Mouse (Mus musculus): Measurements from ENCODE around the gene Sbno2.

Sbno2 gene

DNA sequence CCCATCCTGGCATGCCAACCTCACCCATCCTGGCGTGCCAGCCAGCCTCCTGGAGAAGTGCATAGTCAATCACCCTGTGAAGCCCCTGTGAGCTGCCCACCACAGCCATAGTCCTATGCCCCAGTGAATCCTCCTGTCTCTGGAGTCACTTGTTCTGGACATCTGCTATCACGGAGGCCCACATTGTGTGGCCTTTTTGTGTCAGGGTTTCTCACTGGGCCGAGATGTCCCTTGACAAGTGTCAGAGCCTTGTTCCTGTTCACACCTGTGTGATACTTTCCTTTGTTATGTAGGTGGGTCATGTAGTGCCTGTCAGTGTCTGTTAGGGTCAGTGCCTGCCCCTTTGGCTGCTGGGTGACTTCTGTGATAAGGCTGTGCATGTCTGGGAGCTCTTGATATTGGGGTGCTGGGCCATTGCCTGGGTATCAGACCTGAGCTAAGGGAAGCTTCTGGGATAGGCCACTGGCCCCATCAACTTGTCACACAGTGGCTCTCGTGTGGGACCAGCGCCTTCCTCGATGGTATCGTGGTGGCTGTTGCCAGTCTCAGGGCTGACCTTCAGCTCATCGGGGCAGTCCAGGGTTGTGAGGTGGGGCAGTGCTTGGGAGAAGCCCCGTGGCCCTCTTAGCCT, 18.7 kb upstream of the Sbno2 start:
- no peak for DNase-seq (ENCODE audit: low read depth)

- no peak for DNase-seq (ENCODE audit: low read depth)
Measured at GRCm38 (mm10) chr10:80121639-80122038, 16.3 kb upstream of the Sbno2 start.

DNA sequence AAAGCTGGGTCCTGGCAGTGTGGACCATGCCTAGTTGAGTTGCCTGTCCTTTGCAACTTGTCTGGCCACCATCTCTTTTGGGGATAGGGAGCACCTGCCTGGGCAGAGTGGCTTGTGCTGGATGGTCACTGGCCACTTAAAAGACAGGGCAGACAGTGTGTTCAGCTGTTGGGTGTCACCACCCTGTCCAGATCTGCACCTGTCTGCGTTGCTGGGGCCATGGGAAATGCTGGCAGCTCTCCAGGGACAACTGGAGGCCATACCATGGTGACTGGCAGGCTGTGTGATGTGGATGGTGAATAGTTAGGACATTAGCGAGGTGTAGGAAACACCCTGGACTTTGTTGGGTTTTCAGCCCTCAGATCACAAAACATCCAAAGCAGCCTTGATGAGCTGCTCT, 14.8 kb upstream of the Sbno2 start:
- no peak for DNase-seq (ENCODE audit: low read depth)

GRCm38 (mm10) chr10:80118552-80118951, 13.2 kb upstream of the Sbno2 start:
- no peak for DNase-seq (ENCODE audit: low read depth)

DNA sequence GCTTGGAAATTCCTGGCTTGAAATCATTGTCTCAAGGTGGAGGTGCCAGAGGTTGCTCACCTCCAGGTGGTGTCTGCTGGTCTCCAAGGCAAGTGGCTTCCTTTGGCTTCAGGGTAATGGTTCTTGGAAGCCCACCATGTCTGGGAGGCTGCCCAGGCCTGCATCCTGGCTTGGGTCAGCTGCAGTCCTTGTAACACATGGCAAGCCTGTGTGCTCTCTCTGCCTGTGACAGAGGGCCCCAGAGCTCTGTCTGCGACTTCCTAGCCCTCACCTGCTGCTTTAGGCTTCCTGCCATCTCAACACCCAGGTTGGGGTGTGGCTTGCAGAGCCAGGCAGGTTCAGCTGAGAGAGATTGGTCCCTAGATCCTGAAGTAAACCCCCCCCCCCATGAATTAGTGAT, 12.4 kb upstream of the Sbno2 start:
- no peak for DNase-seq (ENCODE audit: low read depth)

GRCm38 (mm10) chr10:80116927-80117691, 11.7 kb upstream of the Sbno2 start:
- no peak for DNase-seq (ENCODE audit: low read depth)

DNA sequence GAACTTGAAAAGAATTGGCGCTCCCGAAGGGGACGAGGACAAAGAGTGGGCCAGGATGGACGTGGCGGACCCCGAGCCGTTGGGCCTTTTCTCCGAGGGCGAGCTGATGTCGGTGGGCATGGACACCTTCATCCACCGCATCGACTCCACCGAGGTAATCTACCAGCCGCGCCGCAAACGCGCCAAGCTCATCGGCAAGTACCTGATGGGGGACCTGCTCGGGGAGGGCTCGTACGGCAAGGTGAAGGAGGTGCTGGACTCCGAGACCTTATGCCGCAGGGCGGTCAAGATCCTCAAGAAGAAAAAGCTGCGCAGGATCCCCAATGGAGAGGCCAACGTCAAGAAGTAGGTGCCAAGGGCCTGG, 11.2 kb upstream of the Sbno2 start:
- peak; percentile 49 for DNase-seq (ENCODE audit: low read depth)

DNA sequence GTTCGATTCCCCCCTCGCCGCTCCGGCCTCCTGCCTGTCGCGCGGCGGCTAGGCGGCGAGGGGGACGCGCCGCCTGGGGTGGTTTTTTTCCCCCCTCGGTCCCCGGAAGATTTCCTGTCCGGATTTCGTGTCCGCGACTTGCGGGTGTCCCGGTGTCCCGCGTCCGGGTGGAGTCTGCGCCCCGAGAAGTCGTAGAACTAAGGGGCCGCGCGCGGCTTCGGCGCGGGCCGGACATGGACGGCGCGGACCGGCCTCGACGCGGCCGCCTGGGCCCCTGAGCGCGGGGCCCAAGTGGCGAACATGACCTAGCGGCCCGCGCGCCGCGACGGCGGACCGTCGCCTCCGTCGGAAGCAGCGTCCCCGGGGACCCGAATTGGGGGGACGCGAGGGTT, 10.6 kb upstream of the Sbno2 start:
- DNase-seq (ENCODE audit: low read depth): peak; percentile 36

- peak; percentile 99 for DNase-seq (ENCODE audit: low read depth)
Measured at GRCm38 (mm10) chr10:80115290-80115943, 10.0 kb upstream of the Sbno2 start, which contains the start of gene Stk11. Stk11 (plus strand) TSS chr10:80115803.

- peak; percentile 91 for DNase-seq (ENCODE audit: low read depth)
Measured at GRCm38 (mm10) chr10:80114341-80115284, 9.2 kb upstream of the Sbno2 start.

GRCm38 (mm10) chr10:80107678-80108077, 2.3 kb upstream of the Sbno2 start:
- DNase-seq (ENCODE audit: low read depth): no peak

DNA sequence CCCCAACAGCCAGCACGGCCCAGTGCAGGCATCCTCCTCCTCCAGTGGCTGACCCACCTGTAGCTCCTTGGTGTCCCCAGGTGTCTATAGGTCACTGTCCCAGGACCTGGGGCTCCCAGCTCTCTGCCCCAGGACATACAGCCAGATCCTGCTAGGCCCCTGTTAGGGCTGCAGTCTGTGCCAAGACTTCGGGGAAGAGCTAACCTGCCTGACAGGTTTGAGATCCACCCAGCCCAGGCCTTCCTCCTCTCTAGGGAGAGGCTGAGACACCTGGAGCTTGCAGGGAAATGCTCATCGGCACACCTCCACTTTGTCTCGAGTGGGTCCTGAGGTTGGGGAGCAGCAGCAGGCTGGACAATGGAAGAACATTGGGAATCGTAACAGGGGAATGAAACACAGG, 555 bp upstream of the Sbno2 start:
- no peak for DNase-seq (ENCODE audit: low read depth)

DNA sequence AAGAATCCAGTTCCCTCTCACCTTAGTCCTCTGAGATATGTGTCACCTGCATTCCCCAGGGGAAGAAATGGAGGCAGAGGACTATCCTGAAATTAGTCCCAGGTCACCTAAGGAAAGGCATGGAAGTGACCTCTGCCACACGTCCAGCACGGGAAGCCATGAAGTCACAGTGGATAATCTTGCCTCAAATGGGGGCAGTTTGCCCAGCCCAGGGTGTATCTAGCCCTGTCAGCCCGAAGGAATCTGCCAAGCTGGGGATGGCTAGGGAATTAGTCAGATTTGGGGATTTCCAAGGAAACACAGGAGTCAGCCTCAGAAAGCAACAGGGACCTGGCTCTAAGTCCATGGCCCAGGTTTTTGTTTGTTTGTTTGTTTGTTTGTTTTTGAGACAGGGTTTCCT, 1.2 kb downstream of the Sbno2 start:
- DNase-seq (ENCODE audit: low read depth): no peak

- no peak for DNase-seq (ENCODE audit: low read depth)
Measured at GRCm38 (mm10) chr10:80103032-80103431, 2.3 kb downstream of the Sbno2 start.

GRCm38 (mm10) chr10:80102216-80102915, 3.0 kb downstream of the Sbno2 start:
- peak; percentile 92 for DNase-seq (ENCODE audit: low read depth)

GRCm38 (mm10) chr10:80100982-80101381, 4.4 kb downstream of the Sbno2 start:
- DNase-seq (ENCODE audit: low read depth): no peak

GRCm38 (mm10) chr10:80098630-80099029, 6.7 kb downstream of the Sbno2 start:
- DNase-seq (ENCODE audit: low read depth): no peak

GRCm38 (mm10) chr10:80097275-80097674, 8.1 kb downstream of the Sbno2 start:
- no peak for DNase-seq (ENCODE audit: low read depth)

- no peak for DNase-seq (ENCODE audit: low read depth)
Measured at GRCm38 (mm10) chr10:80095547-80095946, 9.8 kb downstream of the Sbno2 start.

DNA sequence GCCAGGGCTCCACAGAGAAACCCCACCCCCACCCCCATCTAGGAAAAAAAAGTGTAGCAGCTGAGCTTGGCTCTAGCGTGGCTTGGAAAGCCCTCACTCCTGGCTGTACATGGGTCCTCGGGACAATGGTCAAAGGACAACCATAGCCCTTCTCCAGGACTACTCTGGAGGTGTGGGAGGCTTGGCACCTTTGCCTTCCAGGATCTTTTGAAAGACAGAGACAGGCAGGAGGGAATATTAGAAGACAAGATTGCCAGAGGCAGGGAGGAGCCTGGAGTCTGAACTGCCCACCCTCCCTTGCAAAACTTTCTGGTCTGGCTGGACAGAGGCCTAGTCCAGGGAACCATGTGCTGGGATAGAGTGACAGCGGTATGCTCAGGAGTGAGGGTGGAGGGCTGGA, 10.7 kb downstream of the Sbno2 start:
- no peak for DNase-seq (ENCODE audit: low read depth)

DNA sequence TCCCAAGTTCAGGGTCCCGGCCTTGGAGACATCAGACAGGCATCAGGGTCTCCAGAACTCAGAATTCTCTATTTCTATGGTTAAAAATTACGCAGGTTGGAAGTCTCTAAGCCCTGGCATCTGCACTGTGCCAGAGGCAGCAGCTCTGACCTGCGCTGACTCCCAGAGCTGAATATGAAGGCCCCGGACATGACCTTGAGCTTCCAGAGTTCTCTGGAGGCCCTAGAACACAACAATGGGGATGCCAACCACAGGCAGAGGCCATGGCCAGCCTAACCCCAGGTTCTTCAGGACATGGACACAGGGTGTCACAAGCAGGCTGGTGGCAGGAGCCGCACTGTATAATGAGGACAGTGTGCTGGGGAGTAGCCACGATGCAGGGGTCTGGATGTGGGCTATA, 11.3 kb downstream of the Sbno2 start:
- DNase-seq (ENCODE audit: low read depth): no peak

GRCm38 (mm10) chr10:80092690-80093089, 12.7 kb downstream of the Sbno2 start:
- DNase-seq (ENCODE audit: low read depth): no peak
